Mouse (Mus musculus): Measurements from ENCODE around the gene Rab8b. TPM values are rescaled to one million over a fixed set of nuclear protein-coding genes. Genes with fewer than 3 reads are reported as not detected.
"Not testable (repeated sequence)": the region's sequence is repeated elsewhere in the genome, so short reads cannot be mapped to it uniquely, and the experiment has no call there.

Gene Rab8b
- polyA plus RNA-seq, 1 experiment from 2014 or later, result 28.8 TPM

DNA sequence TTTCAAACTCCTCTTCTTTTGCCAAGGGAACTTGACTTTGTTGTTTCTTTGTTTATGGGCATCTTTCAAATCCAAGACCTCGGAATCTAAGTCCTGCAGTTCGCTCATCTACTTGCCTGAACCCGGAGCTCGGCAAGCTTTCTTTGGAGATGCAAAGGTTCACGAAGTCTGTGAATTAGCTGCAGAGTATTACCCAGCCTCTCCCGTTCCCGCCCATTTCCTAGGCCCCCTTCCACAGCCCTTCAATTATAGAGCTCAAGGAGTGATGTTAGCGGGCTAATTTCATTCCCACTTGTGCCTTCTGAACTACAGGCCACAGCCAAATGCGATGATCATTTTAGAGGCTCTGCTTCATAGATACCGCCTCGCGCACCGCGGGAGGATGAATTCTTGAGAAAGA, 494 bp upstream of the Rab8b start:
- Histone ChIP-seq H3K9me3 (ENCODE audit: control insufficient read depth, low read length) (no peaks in the 10 kb centered on the region), H3K27me3 (ENCODE audit: control insufficient read depth, insufficient read depth, low read depth, low read length) (no peaks in the 10 kb centered on the region), H3K4me2 (ENCODE audit: low read depth, low read length) (peak overlapping the region; percentile 88), H3K36me3 (ENCODE audit: control insufficient read depth, insufficient read depth, low read length) (no peaks in the 10 kb centered on the region), H3K9ac (ENCODE audit: low read length) (peak overlapping the region; percentile 57), H3K4me3 (ENCODE audit: low read length) (peak overlapping the region; percentile 90), H3K27ac (ENCODE audit: low read length) (peak overlapping the region; percentile 48; the same call in 1 of the 2 replicates), H3K4me1 (replicated peaks; ENCODE audit: control insufficient read depth, insufficient read depth, low read length) (peaks cover 20% of the 10 kb centered on the region)
- WGBS, result under 1% methylated on average over 14 of the region's 14 CpGs
- ATAC-seq (ENCODE audit: low read depth), result peak; percentile 22; the same call in 1 of the 2 replicates

DNA sequence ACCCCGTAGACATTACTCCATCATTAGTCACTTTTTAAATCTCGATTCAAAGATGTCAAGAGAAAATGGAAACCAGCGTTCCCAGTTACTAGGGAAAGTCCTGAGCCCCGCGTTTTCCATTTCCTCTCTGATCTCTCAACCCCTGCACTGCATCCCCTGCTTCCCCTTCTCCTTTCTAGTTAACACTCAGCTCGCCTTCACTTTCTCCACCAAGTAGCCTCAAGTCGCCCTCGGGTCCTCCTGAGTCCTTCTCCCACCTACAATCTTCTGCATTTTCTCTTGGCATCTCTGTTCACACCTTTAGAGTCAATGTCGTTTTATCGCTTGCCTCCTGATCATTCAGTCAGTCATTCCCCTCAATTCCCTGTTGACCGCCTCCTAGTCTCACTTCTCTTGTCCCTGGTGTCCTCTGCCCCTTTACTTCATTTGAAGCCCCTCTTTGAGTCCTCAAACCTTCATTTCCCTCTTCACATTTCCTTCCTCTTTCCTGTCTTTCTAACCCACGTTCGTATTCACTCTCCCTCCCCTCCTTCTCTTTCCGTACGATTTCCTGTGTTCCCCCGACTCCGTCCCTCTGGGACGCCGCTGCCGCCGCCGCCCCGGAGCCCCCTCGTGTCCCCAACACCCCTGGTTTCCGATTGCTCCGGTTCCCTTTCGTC, 686 bp downstream of the Rab8b start:
- H3K4me2 ChIP-seq (ENCODE audit: low read depth, low read length), result peak overlapping the region; percentile 57
- ATAC-seq (ENCODE audit: low read depth), result no peak
- no peaks in the 10 kb centered on the region for H3K9me3 ChIP-seq (ENCODE audit: control insufficient read depth, low read length)
- peak overlapping the region; percentile 90 for H3K9ac ChIP-seq (ENCODE audit: low read length)
- H3K4me1 ChIP-seq (replicated peaks; ENCODE audit: control insufficient read depth, insufficient read depth, low read length), result peaks cover 26% of the 10 kb centered on the region
- H3K36me3 ChIP-seq (ENCODE audit: control insufficient read depth, insufficient read depth, low read length), result no peaks in the 10 kb centered on the region
- no peaks in the 10 kb centered on the region for H3K27me3 ChIP-seq (ENCODE audit: control insufficient read depth, insufficient read depth, low read depth, low read length)
- H3K27ac ChIP-seq (ENCODE audit: low read length), result peak overlapping the region; percentile 92
- 1% methylated on average over 27 of the region's 27 CpGs for WGBS
- peak overlapping the region; percentile 90 for H3K4me3 ChIP-seq (ENCODE audit: low read length)

- Histone ChIP-seq H3K9ac (ENCODE audit: low read length) (no peak overlapping the region), H3K36me3 (ENCODE audit: control insufficient read depth, insufficient read depth, low read length) (no peaks in the 10 kb centered on the region), H3K4me3 (ENCODE audit: low read length) (peak overlapping the region; percentile 12; the same call in 1 of the 2 replicates), H3K9me3 (ENCODE audit: control insufficient read depth, low read length) (no peaks in the 10 kb centered on the region), H3K4me2 (ENCODE audit: low read depth, low read length) (peak overlapping the region; percentile 57), H3K4me1 (replicated peaks; ENCODE audit: control insufficient read depth, insufficient read depth, low read length) (peaks cover 28% of the 10 kb centered on the region), H3K27me3 (ENCODE audit: control insufficient read depth, insufficient read depth, low read depth, low read length) (no peaks in the 10 kb centered on the region), H3K27ac (ENCODE audit: low read length) (no peak overlapping the region)
- ATAC-seq (ENCODE audit: low read depth), result no peak
- WGBS, result 68% methylated on average over 1 of the region's 1 CpGs
Observed at GRCm38 (mm10) chr9:66917892-66918255, 1.6 kb downstream of the Rab8b start.

DNA sequence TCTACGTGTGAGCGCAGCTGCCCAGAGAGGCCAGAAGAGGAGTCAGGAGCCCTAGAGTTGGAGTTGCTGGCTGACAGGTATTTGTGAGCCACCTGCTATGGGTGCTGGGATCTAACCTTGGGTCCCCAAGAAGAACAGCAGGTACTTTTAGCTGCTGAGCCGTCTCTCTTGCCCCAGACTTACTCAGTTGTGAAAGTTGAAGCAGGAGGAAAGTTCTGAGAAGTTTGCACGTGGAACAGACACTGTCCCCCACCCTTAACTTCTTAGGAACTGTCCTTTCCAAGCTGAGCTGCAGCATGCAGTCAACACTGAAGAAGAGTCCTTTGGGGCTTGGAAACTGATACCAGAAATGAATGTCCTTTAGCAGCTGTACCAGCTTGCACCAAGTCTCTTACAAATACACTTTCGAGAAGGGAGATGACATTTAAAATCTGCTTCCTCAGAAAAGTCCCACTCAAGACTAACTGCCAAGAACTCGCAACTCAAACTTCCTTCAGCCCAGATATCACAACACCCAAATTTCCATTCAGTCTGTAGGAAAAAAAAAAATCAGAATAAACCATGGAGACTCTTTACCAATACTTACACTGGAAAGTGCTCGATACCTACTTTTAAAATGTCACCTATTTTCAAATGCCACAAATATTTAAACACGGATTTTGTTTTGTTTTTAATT, 2.1 kb downstream of the Rab8b start:
- Histone ChIP-seq H3K27me3 (ENCODE audit: control insufficient read depth, insufficient read depth, low read depth, low read length) (no peaks in the 10 kb centered on the region), H3K36me3 (ENCODE audit: control insufficient read depth, insufficient read depth, low read length) (no peaks in the 10 kb centered on the region), H3K4me2 (ENCODE audit: low read depth, low read length) (no peak overlapping the region), H3K9me3 (ENCODE audit: control insufficient read depth, low read length) (no peaks in the 10 kb centered on the region), H3K4me1 (replicated peaks; ENCODE audit: control insufficient read depth, insufficient read depth, low read length) (peaks cover 28% of the 10 kb centered on the region), H3K4me3 (ENCODE audit: low read length) (no peak overlapping the region), H3K27ac (ENCODE audit: low read length) (no peak overlapping the region), H3K9ac (ENCODE audit: low read length) (no peak overlapping the region)
- ATAC-seq (ENCODE audit: low read depth), result no peak
- WGBS, result 88% methylated on average over 8 of the region's 8 CpGs

DNA sequence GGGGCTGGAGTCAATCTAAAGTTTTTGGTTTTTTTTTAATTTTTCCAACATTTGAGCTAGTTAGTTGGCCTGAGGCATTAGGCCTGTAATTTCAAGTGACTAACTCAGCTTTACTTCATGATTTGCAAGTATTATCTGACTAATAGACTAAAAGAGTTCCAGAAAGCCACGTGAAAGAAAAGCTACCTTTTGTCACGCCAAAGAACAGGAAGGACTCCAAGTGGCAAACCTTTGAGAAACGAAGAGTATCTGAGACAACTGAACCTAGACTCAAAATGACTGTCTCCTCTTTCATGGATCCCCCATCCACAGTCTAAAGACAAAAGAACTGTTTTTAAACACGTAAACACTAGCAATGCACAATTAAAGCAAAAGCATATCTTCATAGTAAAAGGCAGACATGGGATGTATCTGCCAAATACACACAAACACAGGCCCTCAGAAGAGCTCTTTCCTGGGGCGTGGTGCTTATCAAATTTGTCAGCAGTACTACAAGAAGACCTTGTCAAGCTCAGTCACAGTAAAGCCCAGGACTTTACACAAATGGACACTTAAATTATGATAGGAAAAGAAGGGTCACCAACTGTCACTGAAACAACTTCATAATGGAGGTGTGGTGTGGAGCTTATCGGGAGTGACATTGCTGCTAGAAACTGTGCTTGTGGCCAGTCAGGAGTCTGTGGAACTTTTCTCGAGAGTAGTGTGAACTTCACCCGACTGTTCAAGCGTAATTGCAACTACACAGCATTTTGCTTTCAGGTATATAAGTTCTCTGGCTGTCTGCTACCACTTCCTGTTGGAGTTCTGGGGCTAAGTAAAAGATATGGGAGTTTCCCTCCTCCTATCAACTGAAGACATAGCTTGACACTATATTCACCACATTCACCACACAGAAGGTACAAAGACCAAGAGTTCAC, 3.4 kb downstream of the Rab8b start:
- H3K4me2 ChIP-seq (ENCODE audit: low read depth, low read length), result no peak overlapping the region
- no peak overlapping the region for H3K9ac ChIP-seq (ENCODE audit: low read length)
- WGBS, result 78% methylated on average over 9 of the region's 9 CpGs
- H3K27ac ChIP-seq (ENCODE audit: low read length), result peak overlapping the region; percentile 32; the same call in 1 of the 2 replicates
- H3K36me3 ChIP-seq (ENCODE audit: control insufficient read depth, insufficient read depth, low read length), result no peaks in the 10 kb centered on the region
- no peaks in the 10 kb centered on the region for H3K9me3 ChIP-seq (ENCODE audit: control insufficient read depth, low read length)
- ATAC-seq (ENCODE audit: low read depth), result no peak
- H3K4me3 ChIP-seq (ENCODE audit: low read length), result no peak overlapping the region
- H3K27me3 ChIP-seq (ENCODE audit: control insufficient read depth, insufficient read depth, low read depth, low read length), result no peaks in the 10 kb centered on the region
- peaks cover 28% of the 10 kb centered on the region for H3K4me1 ChIP-seq (replicated peaks; ENCODE audit: control insufficient read depth, insufficient read depth, low read length)

- WGBS, result 57% methylated on average over 5 of the region's 5 CpGs
- H3K4me1 ChIP-seq (replicated peaks; ENCODE audit: control insufficient read depth, insufficient read depth, low read length), result peaks cover 27% of the 10 kb centered on the region
- H3K27me3 ChIP-seq (ENCODE audit: control insufficient read depth, insufficient read depth, low read depth, low read length), result no peaks in the 10 kb centered on the region
- no peak overlapping the region for H3K4me2 ChIP-seq (ENCODE audit: low read depth, low read length)
- no peak for ATAC-seq (ENCODE audit: low read depth)
- H3K27ac ChIP-seq (ENCODE audit: low read length), result peak overlapping the region; percentile 66
- no peaks in the 10 kb centered on the region for H3K9me3 ChIP-seq (ENCODE audit: control insufficient read depth, low read length)
- no peak overlapping the region for H3K4me3 ChIP-seq (ENCODE audit: low read length)
- H3K9ac ChIP-seq (ENCODE audit: low read length), result no peak overlapping the region
- H3K36me3 ChIP-seq (ENCODE audit: control insufficient read depth, insufficient read depth, low read length), result no peaks in the 10 kb centered on the region
Observed at GRCm38 (mm10) chr9:66915401-66915800, 4.1 kb downstream of the Rab8b start.

GRCm38 (mm10) chr9:66914540-66914939, 4.9 kb downstream of the Rab8b start:
- Histone ChIP-seq H3K4me1 (replicated peaks; ENCODE audit: control insufficient read depth, insufficient read depth, low read length) (peaks cover 27% of the 10 kb centered on the region), H3K27me3 (ENCODE audit: control insufficient read depth, insufficient read depth, low read depth, low read length) (no peaks in the 10 kb centered on the region), H3K4me2 (ENCODE audit: low read depth, low read length) (no peak overlapping the region), H3K4me3 (ENCODE audit: low read length) (no peak overlapping the region), H3K9me3 (ENCODE audit: control insufficient read depth, low read length) (no peaks in the 10 kb centered on the region), H3K27ac (ENCODE audit: low read length) (peak overlapping the region; percentile 66), H3K9ac (ENCODE audit: low read length) (no peak overlapping the region), H3K36me3 (ENCODE audit: control insufficient read depth, insufficient read depth, low read length) (no peaks in the 10 kb centered on the region)
- ATAC-seq (ENCODE audit: low read depth), result no peak
- 59% methylated on average over 3 of the region's 3 CpGs for WGBS

GRCm38 (mm10) chr9:66913254-66913934, 6.1 kb downstream of the Rab8b start:
- not testable (repeated sequence) for H3K27ac ChIP-seq (ENCODE audit: low read length); H3K36me3 ChIP-seq (ENCODE audit: control insufficient read depth, insufficient read depth, low read length)

More at GRCm38 (mm10) chr9:66913254-66913934, 6.1 kb downstream of the Rab8b start:
- 86% methylated on average over 5 of the region's 5 CpGs for whole genome bisulfite sequencing
- not testable (repeated sequence) for H3K27me3 ChIP-seq (ENCODE audit: control insufficient read depth, insufficient read depth, low read depth, low read length); ATAC-seq (ENCODE audit: low read depth); H3K4me3 ChIP-seq (ENCODE audit: low read length); H3K9ac ChIP-seq (ENCODE audit: low read length); H3K4me2 ChIP-seq (ENCODE audit: low read depth, low read length); H3K9me3 ChIP-seq (ENCODE audit: control insufficient read depth, low read length)
- H3K4me1 ChIP-seq (replicated peaks; ENCODE audit: control insufficient read depth, insufficient read depth, low read length), result peaks cover 30% of the 10 kb centered on the region

Data from lung, embryonic 16.5 days (tissue).